Mouse (Mus musculus): ENCODE data around the gene G3bp1. TPM values are rescaled to one million over a fixed set of nuclear protein-coding genes. Genes with fewer than 3 reads are reported as not detected.
A peak's percentile ranks its signal among the peaks of the same experiment; 100 is the strongest.

The G3bp1 gene
- polyA plus RNA-seq, 1 experiment from 2014 or later = 199 TPM

GRCm38 (mm10) chr11:55438031-55438430, 31.5 kb upstream of the G3bp1 start:
- Histone ChIP-seq H3K36me3 (ENCODE audit: control insufficient read depth, insufficient read depth, low read length) (no peaks in the 10 kb centered on the region), H3K9me3 (ENCODE audit: control insufficient read depth, low read length) (no peaks in the 10 kb centered on the region), H3K4me2 (replicated peaks; ENCODE audit: low read depth, low read length) (no peak overlapping the region), H3K9ac (ENCODE audit: low read depth, low read length) (no peak overlapping the region), H3K27ac (ENCODE audit: low read depth, low read length) (no peak overlapping the region), H3K4me1 (replicated peaks; ENCODE audit: control insufficient read depth, insufficient read depth, low read length) (no peaks in the 10 kb centered on the region), H3K27me3 (ENCODE audit: control insufficient read depth, insufficient read depth, low read length) (no peaks in the 10 kb centered on the region), H3K4me3 (ENCODE audit: low read depth, low read length) (no peak overlapping the region)
- DNase-seq (ENCODE audit: low spot score) = no peak
- no peak for ATAC-seq (ENCODE audit: low FRiP score)
- 38% methylated on average over 4 of the region's 4 CpGs for WGBS

- DNase-seq (ENCODE audit: low spot score) (no peak), ATAC-seq (ENCODE audit: low FRiP score) (no peak)
- no peaks in the 10 kb centered on the region for H3K36me3 ChIP-seq (ENCODE audit: control insufficient read depth, insufficient read depth, low read length)
- no peaks in the 10 kb centered on the region for H3K9me3 ChIP-seq (ENCODE audit: control insufficient read depth, low read length)
- WGBS = 57% methylated on average over 5 of the region's 5 CpGs
- no peaks in the 10 kb centered on the region for H3K27me3 ChIP-seq (ENCODE audit: control insufficient read depth, insufficient read depth, low read length)
- no peak overlapping the region for H3K4me3 ChIP-seq (ENCODE audit: low read depth, low read length)
- no peak overlapping the region for H3K9ac ChIP-seq (ENCODE audit: low read depth, low read length)
- H3K4me1 ChIP-seq (replicated peaks; ENCODE audit: control insufficient read depth, insufficient read depth, low read length) = no peaks in the 10 kb centered on the region
- no peak overlapping the region for H3K27ac ChIP-seq (ENCODE audit: low read depth, low read length)
- H3K4me2 ChIP-seq (replicated peaks; ENCODE audit: low read depth, low read length) = no peak overlapping the region
Measured at GRCm38 (mm10) chr11:55439718-55440117, 29.8 kb upstream of the G3bp1 start.

- ATAC-seq (ENCODE audit: low FRiP score) = 0 out of 2 replicates have a peak, but pooled peaks have one; percentile 35
- Histone ChIP-seq H3K9ac (ENCODE audit: low read depth, low read length) (no peak overlapping the region), H3K4me2 (replicated peaks; ENCODE audit: low read depth, low read length) (no peak overlapping the region), H3K36me3 (ENCODE audit: control insufficient read depth, insufficient read depth, low read length) (no peaks in the 10 kb centered on the region), H3K27ac (ENCODE audit: low read depth, low read length) (no peak overlapping the region), H3K4me1 (replicated peaks; ENCODE audit: control insufficient read depth, insufficient read depth, low read length) (no peaks in the 10 kb centered on the region), H3K27me3 (ENCODE audit: control insufficient read depth, insufficient read depth, low read length) (no peaks in the 10 kb centered on the region), H3K9me3 (ENCODE audit: control insufficient read depth, low read length) (no peaks in the 10 kb centered on the region), H3K4me3 (ENCODE audit: low read depth, low read length) (no peak overlapping the region)
- peak; percentile 87 for DNase-seq (ENCODE audit: low spot score)
- 0% methylated on average over 1 of the region's 1 CpGs for WGBS
Measured at GRCm38 (mm10) chr11:55444772-55445171, 24.7 kb upstream of the G3bp1 start.

GRCm38 (mm10) chr11:55446579-55446978, 22.9 kb upstream of the G3bp1 start:
- no peak overlapping the region for H3K4me3 ChIP-seq (ENCODE audit: low read depth, low read length)

GRCm38 (mm10) chr11:55449531-55449930, 20.0 kb upstream of the G3bp1 start:
- Histone ChIP-seq H3K9me3 (ENCODE audit: control insufficient read depth, low read length) (no peaks in the 10 kb centered on the region), H3K4me2 (replicated peaks; ENCODE audit: low read depth, low read length) (no peak overlapping the region), H3K9ac (ENCODE audit: low read depth, low read length) (no peak overlapping the region), H3K4me3 (ENCODE audit: low read depth, low read length) (no peak overlapping the region), H3K36me3 (ENCODE audit: control insufficient read depth, insufficient read depth, low read length) (no peaks in the 10 kb centered on the region), H3K4me1 (replicated peaks; ENCODE audit: control insufficient read depth, insufficient read depth, low read length) (no peaks in the 10 kb centered on the region), H3K27me3 (ENCODE audit: control insufficient read depth, insufficient read depth, low read length) (no peaks in the 10 kb centered on the region), H3K27ac (ENCODE audit: low read depth, low read length) (no peak overlapping the region)
- no peak for ATAC-seq (ENCODE audit: low FRiP score)
- WGBS = 81% methylated on average over 7 of the region's 7 CpGs
- DNase-seq (ENCODE audit: low spot score) = no peak

More at GRCm38 (mm10) chr11:55446579-55446978, 22.9 kb upstream of the G3bp1 start:
- Histone ChIP-seq H3K27ac (ENCODE audit: low read depth, low read length) (no peak overlapping the region), H3K4me1 (replicated peaks; ENCODE audit: control insufficient read depth, insufficient read depth, low read length) (no peaks in the 10 kb centered on the region), H3K27me3 (ENCODE audit: control insufficient read depth, insufficient read depth, low read length) (no peaks in the 10 kb centered on the region), H3K36me3 (ENCODE audit: control insufficient read depth, insufficient read depth, low read length) (no peaks in the 10 kb centered on the region), H3K9ac (ENCODE audit: low read depth, low read length) (no peak overlapping the region), H3K4me2 (replicated peaks; ENCODE audit: low read depth, low read length) (no peak overlapping the region), H3K9me3 (ENCODE audit: control insufficient read depth, low read length) (no peaks in the 10 kb centered on the region)
- DNase-seq (ENCODE audit: low spot score) (peak; percentile 85), ATAC-seq (ENCODE audit: low FRiP score) (peak; percentile 60; the same call in 1 of the 2 replicates)
- 29% methylated on average over 4 of the region's 4 CpGs for WGBS

- Histone ChIP-seq H3K27me3 (ENCODE audit: control insufficient read depth, insufficient read depth, low read length) (no peaks in the 10 kb centered on the region), H3K4me1 (replicated peaks; ENCODE audit: control insufficient read depth, insufficient read depth, low read length) (no peaks in the 10 kb centered on the region), H3K36me3 (ENCODE audit: control insufficient read depth, insufficient read depth, low read length) (no peaks in the 10 kb centered on the region), H3K27ac (ENCODE audit: low read depth, low read length) (no peak overlapping the region), H3K4me3 (ENCODE audit: low read depth, low read length) (no peak overlapping the region), H3K4me2 (replicated peaks; ENCODE audit: low read depth, low read length) (no peak overlapping the region), H3K9ac (ENCODE audit: low read depth, low read length) (no peak overlapping the region), H3K9me3 (ENCODE audit: control insufficient read depth, low read length) (no peaks in the 10 kb centered on the region)
- ATAC-seq (ENCODE audit: low FRiP score) (no peak), DNase-seq (ENCODE audit: low spot score) (no peak)
- 70% methylated on average over 4 of the region's 4 CpGs for WGBS
Measured at GRCm38 (mm10) chr11:55450311-55450710, 19.2 kb upstream of the G3bp1 start.

- H3K36me3 ChIP-seq (ENCODE audit: control insufficient read depth, insufficient read depth, low read length) = no peaks in the 10 kb centered on the region
Measured at GRCm38 (mm10) chr11:55453640-55454039, 15.8 kb upstream of the G3bp1 start.

GRCm38 (mm10) chr11:55455166-55455565, 14.3 kb upstream of the G3bp1 start:
- 82% methylated on average over 2 of the region's 2 CpGs for WGBS
- Histone ChIP-seq H3K4me1 (replicated peaks; ENCODE audit: control insufficient read depth, insufficient read depth, low read length) (no peaks in the 10 kb centered on the region; the same call in 1 of the 2 replicates), H3K36me3 (ENCODE audit: control insufficient read depth, insufficient read depth, low read length) (no peaks in the 10 kb centered on the region), H3K4me2 (replicated peaks; ENCODE audit: low read depth, low read length) (no peak overlapping the region), H3K27me3 (ENCODE audit: control insufficient read depth, insufficient read depth, low read length) (no peaks in the 10 kb centered on the region), H3K9me3 (ENCODE audit: control insufficient read depth, low read length) (no peaks in the 10 kb centered on the region), H3K9ac (ENCODE audit: low read depth, low read length) (no peak overlapping the region), H3K27ac (ENCODE audit: low read depth, low read length) (no peak overlapping the region), H3K4me3 (ENCODE audit: low read depth, low read length) (no peak overlapping the region)
- DNase-seq (ENCODE audit: low spot score) = no peak
- ATAC-seq (ENCODE audit: low FRiP score) = no peak

More at GRCm38 (mm10) chr11:55453640-55454039, 15.8 kb upstream of the G3bp1 start:
- DNase-seq (ENCODE audit: low spot score) (no peak), ATAC-seq (ENCODE audit: low FRiP score) (no peak)
- Histone ChIP-seq H3K27me3 (ENCODE audit: control insufficient read depth, insufficient read depth, low read length) (no peaks in the 10 kb centered on the region), H3K4me1 (replicated peaks; ENCODE audit: control insufficient read depth, insufficient read depth, low read length) (no peaks in the 10 kb centered on the region), H3K9ac (ENCODE audit: low read depth, low read length) (no peak overlapping the region), H3K27ac (ENCODE audit: low read depth, low read length) (no peak overlapping the region), H3K4me2 (replicated peaks; ENCODE audit: low read depth, low read length) (no peak overlapping the region), H3K9me3 (ENCODE audit: control insufficient read depth, low read length) (no peaks in the 10 kb centered on the region), H3K4me3 (ENCODE audit: low read depth, low read length) (no peak overlapping the region)
- WGBS = 92% methylated on average over 4 of the region's 4 CpGs

- ATAC-seq (ENCODE audit: low FRiP score) = no peak
- no peak overlapping the region for H3K9ac ChIP-seq (ENCODE audit: low read depth, low read length)
- H3K4me3 ChIP-seq (ENCODE audit: low read depth, low read length) = no peak overlapping the region
- no peak overlapping the region for H3K4me2 ChIP-seq (replicated peaks; ENCODE audit: low read depth, low read length)
- no peak for DNase-seq (ENCODE audit: low spot score)
- 45% methylated on average over 4 of the region's 4 CpGs for WGBS
- no peaks in the 10 kb centered on the region; the same call in 1 of the 2 replicates for H3K4me1 ChIP-seq (replicated peaks; ENCODE audit: control insufficient read depth, insufficient read depth, low read length)
- H3K27ac ChIP-seq (ENCODE audit: low read depth, low read length) = no peak overlapping the region
- no peaks in the 10 kb centered on the region for H3K36me3 ChIP-seq (ENCODE audit: control insufficient read depth, insufficient read depth, low read length)
- no peaks in the 10 kb centered on the region for H3K27me3 ChIP-seq (ENCODE audit: control insufficient read depth, insufficient read depth, low read length)
- H3K9me3 ChIP-seq (ENCODE audit: control insufficient read depth, low read length) = no peaks in the 10 kb centered on the region
Measured at GRCm38 (mm10) chr11:55458501-55458900, 11.0 kb upstream of the G3bp1 start.

All from hindbrain, embryonic 11.5 days (tissue).